Mouse (Mus musculus) layer of hippocampus, postnatal 25 days (tissue): ENCODE measurements at regions not wholly inside any gene's neighbourhood (a gene's known extent, or its start where the extent isn't known, plus 50 kb on each side); places are given as distances from the start of the nearest gene placed in this dataset.

Source experiments
- DNase-seq, 2 experiments: peaks; one replicate each; pipeline ENCODE4 v3.0.0; 2022; ENCODE audit warnings: mixed read lengths in 2 of 2, low spot score in 1 of 2; ENCODE audit errors: extremely low spot score in 1 of 2

GRCm38 (mm10) chr1:64298950-64299349 lies 176.9 kb upstream of the Klf7 start:
- no peak for DNase-seq

- no peak for DNase-seq
Measured at GRCm38 (mm10) chr1:64298188-64298587, 176.1 kb upstream of the Klf7 start.

- no peak for DNase-seq
Measured at GRCm38 (mm10) chr1:64297343-64297742, 175.3 kb upstream of the Klf7 start.

- DNase-seq = no peak
Measured at GRCm38 (mm10) chr1:64295512-64295945, 173.4 kb upstream of the Klf7 start.

- no peak for DNase-seq
Measured at GRCm38 (mm10) chr1:64295051-64295450, 173.0 kb upstream of the Klf7 start.

- peak in 1 of 2 experiments; percentile 17 for DNase-seq
Measured at GRCm38 (mm10) chr1:64288812-64289447, 166.8 kb upstream of the Klf7 start.

GRCm38 (mm10) chr1:64287068-64287467 lies 165.0 kb upstream of the Klf7 start:
- DNase-seq = no peak

GRCm38 (mm10) chr1:64284656-64285055 lies 162.6 kb upstream of the Klf7 start:
- no peak for DNase-seq

- no peak for DNase-seq
Measured at GRCm38 (mm10) chr1:64275865-64276264, 153.8 kb upstream of the Klf7 start.

- no peak for DNase-seq
Measured at GRCm38 (mm10) chr1:64275086-64275802, 153.2 kb upstream of the Klf7 start.

GRCm38 (mm10) chr1:64257237-64257636 lies 135.2 kb upstream of the Klf7 start:
- DNase-seq = no peak

- DNase-seq = peak in 1 of 2 experiments; percentile 11
Measured at GRCm38 (mm10) chr1:64255554-64256295, 133.6 kb upstream of the Klf7 start.

GRCm38 (mm10) chr1:64254673-64255072 lies 132.6 kb upstream of the Klf7 start:
- DNase-seq = no peak

- DNase-seq = no peak
Measured at GRCm38 (mm10) chr1:64253996-64254395, 131.9 kb upstream of the Klf7 start.

- no peak for DNase-seq
Measured at GRCm38 (mm10) chr1:64242401-64242800, 120.3 kb upstream of the Klf7 start.

- no peak for DNase-seq
Measured at GRCm38 (mm10) chr1:64229654-64230053, 107.6 kb upstream of the Klf7 start.

GRCm38 (mm10) chr1:64226001-64226918 lies 104.2 kb upstream of the Klf7 start:
- peak; percentile 28 to 40 for DNase-seq

GRCm38 (mm10) chr1:64223779-64224687 lies 102.0 kb upstream of the Klf7 start:
- no peak for DNase-seq

GRCm38 (mm10) chr1:64222475-64222874 lies 100.4 kb upstream of the Klf7 start:
- no peak for DNase-seq
